Mouse (Mus musculus) C2C12 (cell line): ENCODE measurements around the gene Naa80. TPM values are rescaled to one million over a fixed set of nuclear protein-coding genes. Genes with fewer than 3 reads are reported as not detected.

Experiments used
- H3K27me3 ChIP-seq: one replicate; pipeline ENCODE4 v1.6.1; 2011; ENCODE audit not compliant: control insufficient read depth, insufficient read depth, insufficient read length
- H3K36me3 ChIP-seq: one replicate; pipeline ENCODE4 v1.6.1; 2011; ENCODE audit not compliant: control insufficient read depth, insufficient read depth
- H3K4me3 ChIP-seq: one replicate; pipeline ENCODE4 v1.5.1; 2011; ENCODE audit warnings: mild to moderate bottlenecking, control low read depth; ENCODE audit not compliant: poor library complexity, insufficient read depth, severe bottlenecking
- H3K79me2 ChIP-seq: one replicate; pipeline ENCODE4 v1.6.1; 2011; ENCODE audit not compliant: control insufficient read depth, insufficient read depth
- H3K79me3 ChIP-seq: one replicate; pipeline ENCODE4 v1.6.1; 2011; ENCODE audit warnings: low read depth, control low read depth
- H3ac ChIP-seq: one replicate; pipeline ENCODE3; 2011; ENCODE audit warnings: low read depth; ENCODE audit not compliant: control insufficient read depth, insufficient read length
- CEBPB ChIP-seq: IDR thresholded peaks from one replicate; pipeline ENCODE4 v1.6.1; 2011; ENCODE audit warnings: low read depth, mild to moderate bottlenecking, control low read depth, moderate library complexity
- CTCF ChIP-seq: IDR thresholded peaks from one replicate; pipeline ENCODE4 v1.5.1; 2011; ENCODE audit not compliant: control insufficient read depth, insufficient read depth, insufficient read length
- FOSL1 ChIP-seq: IDR thresholded peaks from one replicate; pipeline ENCODE4 v1.8.0; 2011; ENCODE audit warnings: mild to moderate bottlenecking, low read length; ENCODE audit not compliant: poor library complexity, insufficient read depth, severe bottlenecking
- MAX ChIP-seq: IDR thresholded peaks from one replicate; pipeline ENCODE4 v1.6.1; 2011; ENCODE audit warnings: mild to moderate bottlenecking, control low read depth
- MYOD1 ChIP-seq: IDR thresholded peaks from one replicate; pipeline ENCODE4 v1.6.1; 2011; ENCODE audit warnings: low read depth; ENCODE audit not compliant: control insufficient read depth, insufficient read length
- MYOG ChIP-seq: IDR thresholded peaks from one replicate; pipeline ENCODE4 v1.6.1; 2011; ENCODE audit not compliant: control insufficient read depth, insufficient read length; ENCODE audit errors: extremely low read depth
- USF1 ChIP-seq: IDR thresholded peaks from one replicate; pipeline ENCODE4 v1.6.1; 2011; ENCODE audit warnings: low read depth, mild to moderate bottlenecking, control low read depth, moderate library complexity
- polyA plus RNA-seq: library from polyadenylated mRNA; unstranded; fragments of >200 nt; fragmentation: generic; extraction: Trizol; gene quantifications from one replicate; pipeline ENCODE4 v1.2.1, GENCODE M21; 2012; ENCODE audit warnings: missing spikeins

Gene Naa80
- polyA plus RNA-seq, 1 experiment = 8.2 TPM

DNA sequence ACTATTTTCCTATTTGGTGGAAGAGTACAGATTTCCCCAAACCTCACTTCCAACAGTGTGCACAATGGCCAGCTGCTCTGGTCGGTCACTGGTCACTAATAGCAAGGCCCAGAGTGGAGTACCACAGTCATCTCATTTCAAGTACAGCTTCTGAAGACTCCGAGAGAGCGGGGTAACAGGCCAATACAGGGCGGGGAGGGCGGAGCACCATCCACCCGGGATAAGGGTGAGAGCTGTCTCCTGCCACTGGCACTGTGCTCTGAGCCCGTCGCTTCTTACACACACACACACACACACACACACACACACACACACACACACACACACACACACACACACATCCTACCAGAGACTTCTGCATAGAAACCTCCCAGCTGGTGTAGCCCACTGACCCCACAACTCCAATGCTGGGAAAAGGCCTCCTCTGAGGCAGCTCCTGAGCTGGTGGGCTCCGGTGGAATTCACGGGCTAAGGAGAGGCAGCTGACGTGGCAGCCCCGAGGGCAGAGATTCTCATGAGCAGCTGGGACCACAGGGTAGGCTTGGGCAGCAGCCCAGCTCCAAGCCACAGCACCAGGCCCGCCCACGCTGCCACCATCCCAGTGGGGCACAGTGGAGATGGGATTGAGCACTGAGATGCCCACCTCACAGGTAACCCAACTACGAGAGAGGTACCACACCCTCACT, 47.6 kb downstream of the Naa80 start:
- H3K36me3 ChIP-seq = peaks cover 22% of the 10 kb centered on the region
- TF ChIP-seq MAX (peak; percentile 22), FOSL1 (no peak), MYOD1 (peak; percentile 54), USF1 (no peak), CEBPB (no peak)
- H3K79me2 ChIP-seq = peaks cover 100% of the 10 kb centered on the region
- no peaks in the 10 kb centered on the region for H3K27me3 ChIP-seq
- H3K4me3 ChIP-seq = no peak overlapping the region
- no peak overlapping the region for H3ac ChIP-seq
- H3K79me3 ChIP-seq = peaks cover 75% of the 10 kb centered on the region

GRCm38 (mm10) chr9:107626844-107627277, 48.2 kb downstream of the Naa80 start:
- H3K27me3 ChIP-seq = no peaks in the 10 kb centered on the region
- H3K79me3 ChIP-seq = peaks cover 81% of the 10 kb centered on the region
- H3K36me3 ChIP-seq = peaks cover 22% of the 10 kb centered on the region
- no peak overlapping the region for H3K4me3 ChIP-seq
- peak overlapping the region; percentile 12 for H3ac ChIP-seq
- H3K79me2 ChIP-seq = peaks cover 100% of the 10 kb centered on the region
- TF ChIP-seq USF1 (no peak), CTCF (peak; percentile 23), FOSL1 (no peak), MAX (no peak), CEBPB (no peak)

DNA sequence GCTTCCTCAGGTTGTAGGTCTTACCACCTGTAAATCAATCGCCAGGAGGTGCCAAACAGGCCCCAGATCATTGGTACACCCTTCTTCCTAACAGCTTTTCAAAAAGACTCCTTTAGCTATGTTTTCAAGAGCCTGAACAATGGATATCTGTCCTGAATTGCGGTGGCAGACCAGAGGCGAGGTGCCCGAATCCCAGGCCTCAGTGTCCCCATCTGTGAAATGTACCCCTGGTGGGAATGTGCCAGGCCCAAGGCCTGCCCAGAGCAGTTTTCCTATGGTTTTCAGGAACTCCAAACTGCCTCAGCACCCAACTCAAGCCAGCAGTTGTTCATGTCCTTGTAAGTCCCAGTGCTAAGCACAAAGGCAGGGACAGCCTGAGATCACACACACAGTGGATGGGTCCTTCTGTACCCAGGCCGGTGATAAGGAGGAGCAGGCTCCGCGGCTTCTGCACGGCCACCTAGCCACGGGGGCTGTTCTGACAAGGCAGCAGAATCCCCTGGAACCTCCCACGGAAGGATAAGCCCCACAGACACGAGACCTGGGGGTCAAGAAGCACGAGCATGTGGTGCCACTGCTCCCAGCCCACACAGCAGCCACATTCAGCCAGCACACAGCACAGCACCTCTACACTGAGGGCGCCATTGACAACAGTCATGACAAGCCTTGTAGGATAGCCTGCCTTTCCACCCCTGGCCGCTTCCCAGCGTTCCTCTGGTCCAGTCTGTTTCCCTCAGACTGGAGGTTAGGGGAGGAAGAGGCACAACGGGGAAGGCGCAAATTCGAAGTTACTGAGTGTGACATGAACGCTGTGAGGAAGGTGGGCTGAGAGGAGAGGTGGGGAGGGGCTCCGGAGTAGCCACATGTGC, 48.9 kb downstream of the Naa80 start:
- Histone ChIP-seq H3K4me3 (no peak overlapping the region), H3K79me2 (peaks cover 100% of the 10 kb centered on the region), H3K36me3 (peaks cover 18% of the 10 kb centered on the region), H3ac (no peak overlapping the region), H3K27me3 (no peaks in the 10 kb centered on the region), H3K79me3 (peaks cover 83% of the 10 kb centered on the region)
- TF ChIP-seq MAX = no peak
- no peak for TF ChIP-seq MYOD1
- no peak for TF ChIP-seq CTCF
- no peak for TF ChIP-seq USF1
- no peak for TF ChIP-seq FOSL1
- no peak for TF ChIP-seq CEBPB
- no peak for TF ChIP-seq MYOG

GRCm38 (mm10) chr9:107628721-107629410, 50.2 kb downstream of the Naa80 start:
- H3K27me3 ChIP-seq = no peaks in the 10 kb centered on the region
- peaks cover 100% of the 10 kb centered on the region for H3K79me2 ChIP-seq
- no peak overlapping the region for H3K4me3 ChIP-seq
- TF ChIP-seq MYOG = no peak
- TF ChIP-seq MAX = no peak
- no peak for TF ChIP-seq FOSL1
- peaks cover 15% of the 10 kb centered on the region for H3K36me3 ChIP-seq
- H3ac ChIP-seq = no peak overlapping the region
- H3K79me3 ChIP-seq = peaks cover 79% of the 10 kb centered on the region

DNA sequence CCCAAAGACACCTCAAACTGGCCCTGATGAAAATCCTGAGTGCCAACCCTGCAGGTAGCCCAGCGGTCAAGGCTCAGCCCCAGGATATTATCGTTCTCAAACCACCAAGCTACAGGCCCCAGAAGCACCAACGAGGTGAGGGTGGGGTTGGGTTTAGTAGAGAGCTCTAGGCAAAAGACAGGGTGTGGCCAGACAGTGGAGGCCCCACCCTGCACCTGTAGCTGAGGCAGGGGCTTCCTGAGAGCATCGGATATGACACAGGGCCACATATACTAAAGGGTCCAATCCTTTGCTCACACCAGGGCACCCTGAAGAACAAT, 50.7 kb downstream of the Naa80 start:
- Histone ChIP-seq H3K4me3 (no peak overlapping the region), H3ac (no peak overlapping the region), H3K79me2 (peaks cover 100% of the 10 kb centered on the region), H3K79me3 (peaks cover 78% of the 10 kb centered on the region), H3K27me3 (no peaks in the 10 kb centered on the region), H3K36me3 (peaks cover 10% of the 10 kb centered on the region)
- TF ChIP-seq FOSL1 = no peak
- no peak for TF ChIP-seq MYOD1
- no peak for TF ChIP-seq MYOG
- TF ChIP-seq MAX = no peak
- TF ChIP-seq CTCF = no peak
- TF ChIP-seq CEBPB = no peak
- TF ChIP-seq USF1 = no peak
